Mouse (Mus musculus) midbrain, embryonic 11.5 days (tissue): Measurements from ENCODE around the gene Prkrip1. TPM values are rescaled to one million over a fixed set of nuclear protein-coding genes. Genes with fewer than 3 reads are reported as not detected.

ENCODE experiments used
- ATAC-seq: fragments of 200-750 bp; cut with Nextera tagmentation; 2 replicates; pipeline ENCODE4 v1.8.0; 2017; ENCODE audit warnings: moderate TSS enrichment, moderate library complexity; ENCODE audit not compliant: low FRiP score
- DNase-seq: peaks from one replicate; pipeline ENCODE4 v3.0.0; 2015; ENCODE audit warnings: low spot score; ENCODE audit errors: missing footprints
- H3K27ac ChIP-seq: fragments of 300-500 bp; sonication (generic); 2 replicates; pipeline ENCODE4 v1.5.1; 2014; ENCODE audit warnings: low read depth, low read length
- H3K27me3 ChIP-seq: fragments of 300-500 bp; sonication (generic); 2 replicates; pipeline ENCODE4 v1.6.1; 2014; ENCODE audit warnings: mild to moderate bottlenecking, low read length, moderate library complexity, mixed read lengths; ENCODE audit not compliant: control insufficient read depth, insufficient read depth
- H3K36me3 ChIP-seq: fragments of 300-500 bp; sonication (generic); 2 replicates; pipeline ENCODE4 v1.6.1; 2014; ENCODE audit warnings: mild to moderate bottlenecking, low read length, moderate library complexity, mixed read lengths; ENCODE audit not compliant: control insufficient read depth, insufficient read depth
- H3K4me1 ChIP-seq: fragments of 300-500 bp; sonication (generic); 2 replicates; pipeline ENCODE4 v1.6.1; 2014; ENCODE audit warnings: low read length; ENCODE audit not compliant: control insufficient read depth, insufficient read depth
- H3K4me2 ChIP-seq: fragments of 300-500 bp; sonication (generic); 2 replicates; pipeline ENCODE4 v1.6.1; 2014; ENCODE audit warnings: mild to moderate bottlenecking, moderate library complexity
- H3K4me3 ChIP-seq: fragments of 300-500 bp; sonication (generic); 2 replicates; pipeline ENCODE4 v1.5.1; 2014; ENCODE audit warnings: low read depth, low read length
- H3K9ac ChIP-seq: fragments of 300-500 bp; sonication (generic); 2 replicates; pipeline ENCODE4 v1.6.1; 2014; ENCODE audit warnings: low read length
- H3K9me3 ChIP-seq: fragments of 300-500 bp; sonication (generic); 2 replicates; pipeline ENCODE4 v1.6.1; 2016; ENCODE audit warnings: low read length; ENCODE audit not compliant: control insufficient read depth
- WGBS: fragments of 180-500 bp; shearing (Covaris S2); extraction: QIAGEN DNeasy Blood & Tissue Kit; methylation state at CpG from one replicate; pipeline ENCODE4 v1.1.7; 2014; 5-methylcytosine and 5-hydroxymethylcytosine counted together
- polyA plus RNA-seq: library from polyadenylated mRNA; unstranded; fragments of >200 nt; fragmentation: Nextera tagmentation; extraction: Ambion mirVana; gene quantifications from 2 replicates; pipeline ENCODE4 v1.2.1, GENCODE M21; 2014

The Prkrip1 gene
- 74.2 and 87.6 TPM in 2 replicates for polyA plus RNA-seq

GRCm38 (mm10) chr5:136198474-136199391, at the start of gene Prkrip1:
TSS of gene Prkrip1 (minus strand) at chr5:136198963.
- peak within 1 kb of the TSS; percentile 62 for H3K4me2 ChIP-seq
- H3K9ac ChIP-seq: peak within 1 kb of the TSS; percentile 88
- no peaks in the 10 kb centered on the region for H3K9me3 ChIP-seq
- no peaks in the 10 kb centered on the region for H3K27me3 ChIP-seq
- H3K4me1 ChIP-seq: peaks cover 7% of the 10 kb centered on the region
- H3K36me3 ChIP-seq: peaks cover 7% of the 10 kb centered on the region; the same call in 1 of the 2 replicates
- ATAC-seq (peak; percentile 88), DNase-seq (peak; percentile 100)
- peak within 1 kb of the TSS; percentile 35; the same call in 1 of the 2 replicates for H3K27ac ChIP-seq
- peak within 1 kb of the TSS; percentile 91 for H3K4me3 ChIP-seq
- WGBS: under 1% methylated on average over 62 of the region's 62 CpGs

- no peaks in the 10 kb centered on the region for H3K27me3 ChIP-seq
- no peak overlapping the region for H3K27ac ChIP-seq
- ATAC-seq (no peak), DNase-seq (no peak)
- H3K4me3 ChIP-seq: no peak overlapping the region
- H3K4me2 ChIP-seq: no peak overlapping the region
- no peak overlapping the region for H3K9ac ChIP-seq
- 66% methylated on average over 6 of the region's 6 CpGs for WGBS
- H3K4me1 ChIP-seq: peaks cover 9% of the 10 kb centered on the region; the same call in 1 of the 2 replicates
- H3K9me3 ChIP-seq: no peaks in the 10 kb centered on the region
- H3K36me3 ChIP-seq: 0 out of 2 replicates have a peak, but pooled peaks cover 3% of the 10 kb centered on the region
Observed at GRCm38 (mm10) chr5:136248441-136248840, 49.7 kb upstream of the Prkrip1 start.

- Histone ChIP-seq H3K4me3 (peak within 1 kb of the TSS; percentile 79), H3K4me2 (peak within 1 kb of the TSS; percentile 90), H3K27ac (0 out of 2 replicates have a peak within 1 kb of the TSS, but pooled peaks have one; percentile 72), H3K27me3 (no peaks in the 10 kb centered on the region), H3K9ac (peak within 1 kb of the TSS; percentile 65), H3K9me3 (no peaks in the 10 kb centered on the region), H3K36me3 (0 out of 2 replicates have a peak, but pooled peaks cover 3% of the 10 kb centered on the region), H3K4me1 (peaks cover 9% of the 10 kb centered on the region; the same call in 1 of the 2 replicates)
- WGBS: 82% methylated on average over 2 of the region's 2 CpGs
- DNase-seq: no peak
- no peak for ATAC-seq
Observed at GRCm38 (mm10) chr5:136246452-136246838, 47.7 kb upstream of the Prkrip1 start, which contains the start of gene Sh2b2. TSS of gene Sh2b2 (minus strand) at chr5:136246556.

- 9% methylated on average over 15 of the region's 15 CpGs for WGBS
- no peaks in the 10 kb centered on the region for H3K9me3 ChIP-seq
- ATAC-seq: peak; percentile 5; the same call in 1 of the 2 replicates
- DNase-seq: peak; percentile 94
- H3K27ac ChIP-seq: 0 out of 2 replicates have a peak overlapping the region, but pooled peaks have one; percentile 72
- H3K4me3 ChIP-seq: peak overlapping the region; percentile 79
- peak overlapping the region; percentile 90 for H3K4me2 ChIP-seq
- H3K4me1 ChIP-seq: peaks cover 9% of the 10 kb centered on the region; the same call in 1 of the 2 replicates
- no peaks in the 10 kb centered on the region for H3K27me3 ChIP-seq
- 0 out of 2 replicates have a peak, but pooled peaks cover 3% of the 10 kb centered on the region for H3K36me3 ChIP-seq
- H3K9ac ChIP-seq: peak overlapping the region; percentile 65
Observed at GRCm38 (mm10) chr5:136245541-136246451, 47.0 kb upstream of the Prkrip1 start.

GRCm38 (mm10) chr5:136244762-136245540, 46.2 kb upstream of the Prkrip1 start:
- ATAC-seq (peak; percentile 77), DNase-seq (peak; percentile 98)
- no peaks in the 10 kb centered on the region for H3K27me3 ChIP-seq
- peaks cover 13% of the 10 kb centered on the region for H3K4me1 ChIP-seq
- no peaks in the 10 kb centered on the region for H3K36me3 ChIP-seq
- peak overlapping the region; percentile 82 for H3K9ac ChIP-seq
- H3K4me3 ChIP-seq: peak overlapping the region; percentile 79
- WGBS: under 1% methylated on average over 41 of the region's 57 CpGs
- H3K9me3 ChIP-seq: no peaks in the 10 kb centered on the region
- H3K4me2 ChIP-seq: peak overlapping the region; percentile 90
- peak overlapping the region; percentile 72 for H3K27ac ChIP-seq

GRCm38 (mm10) chr5:136243851-136244761, 45.3 kb upstream of the Prkrip1 start:
- peak; percentile 97 for DNase-seq
- WGBS: under 1% methylated on average over 55 of the region's 67 CpGs
- H3K4me3 ChIP-seq: peak overlapping the region; percentile 79
- peak; percentile 60 for ATAC-seq
- no peaks in the 10 kb centered on the region for H3K9me3 ChIP-seq
- peak overlapping the region; percentile 90 for H3K4me2 ChIP-seq
- H3K36me3 ChIP-seq: no peaks in the 10 kb centered on the region
- H3K4me1 ChIP-seq: peaks cover 13% of the 10 kb centered on the region
- no peaks in the 10 kb centered on the region for H3K27me3 ChIP-seq
- H3K27ac ChIP-seq: peak overlapping the region; percentile 72
- H3K9ac ChIP-seq: peak overlapping the region; percentile 82

GRCm38 (mm10) chr5:136241161-136241560, 42.4 kb upstream of the Prkrip1 start:
- Histone ChIP-seq H3K9me3 (no peaks in the 10 kb centered on the region), H3K4me1 (peaks cover 24% of the 10 kb centered on the region), H3K27me3 (no peaks in the 10 kb centered on the region), H3K27ac (no peak overlapping the region), H3K9ac (no peak overlapping the region), H3K4me2 (no peak overlapping the region), H3K36me3 (no peaks in the 10 kb centered on the region), H3K4me3 (no peak overlapping the region)
- ATAC-seq (no peak), DNase-seq (no peak)
- 83% methylated on average over 6 of the region's 6 CpGs for WGBS
